Mouse (Mus musculus): ENCODE data around the gene Miga1. TPM values are rescaled to one million over a fixed set of nuclear protein-coding genes. Genes with fewer than 3 reads are reported as not detected.

Gene Miga1
- total RNA-seq, 2 experiments from 2014 or later, result 20.6 to 22.9 TPM

DNA sequence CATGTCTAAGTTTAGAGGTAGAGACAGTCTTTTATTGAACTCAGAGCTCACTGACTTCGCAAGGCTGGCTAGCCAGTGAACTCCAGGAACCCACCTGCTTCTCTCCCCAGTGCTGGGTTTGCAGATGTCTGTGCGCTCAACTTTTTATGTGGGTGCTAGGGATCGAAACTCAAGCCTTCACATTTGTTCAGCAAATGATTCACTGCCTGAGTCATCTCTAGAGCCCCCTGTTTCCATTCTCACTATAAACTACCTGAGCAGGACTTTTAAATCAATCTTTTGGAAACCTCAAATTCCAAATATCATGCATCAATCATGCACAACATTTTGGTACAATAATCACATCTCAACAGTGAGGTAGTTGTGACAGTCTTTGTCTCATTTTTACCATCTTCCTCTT lies 82.7 kb downstream of the Miga1 start:
- DNase-seq (ENCODE audit: low spot score in 2 of 2), result no peak

DNA sequence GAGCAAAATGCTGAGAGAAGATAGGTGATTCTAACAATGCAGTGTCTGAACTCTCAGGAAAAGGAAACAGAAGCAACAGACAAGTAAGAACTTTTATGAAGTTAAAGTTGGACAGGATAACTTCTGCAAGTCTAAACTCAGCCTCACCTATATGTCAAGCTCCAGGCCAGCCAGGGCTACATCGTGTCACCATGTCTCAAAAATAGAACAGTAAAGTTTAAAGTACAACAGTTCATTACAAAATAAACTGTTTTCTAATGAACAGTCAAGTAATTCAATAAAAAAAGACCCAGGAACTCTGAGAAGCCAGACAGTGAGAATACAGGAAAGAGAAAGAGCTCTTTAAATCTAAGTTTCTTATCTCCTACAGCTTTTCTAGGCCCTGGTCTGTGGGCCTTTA lies 89.7 kb downstream of the Miga1 start:
- no peak for DNase-seq (ENCODE audit: low spot score in 2 of 2)

DNA sequence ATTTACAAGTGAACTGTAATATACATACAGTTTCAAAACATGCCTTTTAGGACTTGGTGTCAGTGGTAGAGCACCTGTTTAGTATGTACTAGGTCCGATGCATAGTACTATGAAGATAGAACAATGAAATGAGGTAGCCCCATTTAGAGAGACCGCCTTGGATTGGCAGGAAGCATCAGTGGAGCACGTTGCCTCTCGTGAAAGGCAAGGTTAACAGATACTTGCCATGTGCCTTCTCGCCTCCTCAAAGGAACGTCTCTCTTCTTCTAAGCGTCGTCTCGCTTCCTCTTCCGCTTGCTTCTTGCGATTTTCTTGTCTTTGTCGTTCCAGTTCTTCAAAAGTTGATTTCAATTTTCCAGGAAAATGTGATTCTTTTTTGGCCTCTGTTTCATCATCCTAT lies 92.5 kb downstream of the Miga1 start:
- DNase-seq (ENCODE audit: low spot score in 2 of 2), result no peak

DNA sequence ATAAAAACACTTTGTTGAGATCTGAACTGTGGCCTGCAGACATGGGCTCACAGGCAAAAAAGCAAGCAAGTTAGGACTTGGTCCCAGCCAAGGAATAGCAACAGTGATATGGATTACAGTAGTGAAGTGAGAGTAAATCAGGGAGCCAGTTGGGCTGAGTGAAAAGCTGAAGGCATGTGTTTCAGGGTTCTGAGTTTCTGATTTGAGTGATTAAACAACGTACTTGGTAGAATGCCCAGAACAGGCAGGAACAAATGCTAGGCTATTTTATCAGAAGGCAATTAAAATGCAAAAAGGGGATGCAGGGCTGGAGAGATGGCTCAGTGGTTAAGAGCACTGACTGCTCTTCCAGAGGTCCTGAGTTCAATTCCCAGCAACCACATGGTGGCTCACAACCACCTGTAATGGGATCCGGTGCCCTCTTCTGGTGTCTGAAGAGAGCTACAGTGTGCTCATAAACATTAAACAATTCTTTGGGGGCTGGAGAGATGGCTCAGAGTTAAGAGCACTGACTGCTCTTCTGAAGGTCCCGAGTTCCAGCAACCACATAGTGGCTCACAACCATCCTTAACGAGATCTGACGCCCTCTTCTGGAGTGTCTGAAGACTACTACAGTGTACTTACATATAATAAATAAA lies 94.8 kb downstream of the Miga1 start:
- DNase-seq (ENCODE audit: low spot score in 2 of 2), result no peak

DNA sequence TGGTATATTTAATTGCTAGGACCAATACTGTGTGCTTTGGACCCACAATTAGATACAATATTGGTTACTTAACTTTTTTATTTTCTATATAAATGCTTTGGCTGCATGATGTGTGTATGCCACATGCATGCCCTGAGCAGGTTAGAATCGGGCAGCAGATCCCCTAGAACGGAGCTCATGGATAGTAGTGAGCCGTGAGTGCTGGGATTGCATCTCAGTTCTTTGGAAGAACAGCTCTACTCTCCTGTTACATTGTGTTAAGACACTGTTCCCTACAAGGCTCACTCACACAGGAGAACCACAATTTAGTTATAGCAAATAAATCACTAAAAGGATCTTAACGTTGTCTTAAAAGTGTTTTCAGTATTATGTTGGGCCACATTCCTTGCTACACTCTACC lies 96.9 kb downstream of the Miga1 start:
- no peak for DNase-seq (ENCODE audit: low spot score in 2 of 2)

DNA sequence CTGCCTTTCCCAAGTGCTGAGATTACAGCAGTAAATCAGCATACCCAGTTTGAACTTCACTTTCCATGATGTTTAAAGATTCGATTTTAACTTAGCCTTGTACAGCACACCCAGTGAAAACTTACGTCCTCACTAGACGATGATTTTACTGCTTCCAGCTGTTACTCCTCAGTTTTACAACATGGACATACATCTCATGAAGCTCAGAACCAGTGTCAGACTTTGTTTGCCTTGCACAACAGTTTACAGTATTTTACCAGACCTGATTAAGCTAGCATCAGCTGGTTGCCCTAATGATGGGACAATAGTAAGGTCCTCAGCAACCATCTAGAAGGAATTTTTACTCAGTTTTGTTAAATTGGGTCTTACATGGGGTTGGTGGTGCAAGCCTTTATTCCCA lies 99.1 kb downstream of the Miga1 start:
- DNase-seq (ENCODE audit: low spot score in 2 of 2), result no peak

DNA sequence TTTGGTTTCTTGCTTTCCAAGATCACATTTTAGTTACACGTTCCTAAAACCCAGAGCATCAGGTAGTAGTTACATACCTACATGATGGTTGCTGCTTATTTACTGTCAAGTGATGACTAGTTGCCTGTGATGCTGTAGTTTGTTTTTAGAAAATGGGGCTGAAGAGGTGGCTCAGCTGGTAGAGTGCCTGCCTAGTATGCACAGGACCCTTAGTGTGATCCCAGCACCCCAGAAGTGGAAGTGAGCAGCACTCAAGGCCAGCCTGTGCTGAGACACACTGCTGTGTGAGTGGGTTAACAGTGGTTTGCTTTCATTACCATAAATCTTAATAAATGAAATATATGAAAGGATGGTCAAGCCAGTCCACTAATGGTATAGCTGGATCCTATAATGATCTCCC lies 100.6 kb downstream of the Miga1 start:
- no peak for DNase-seq (ENCODE audit: low spot score in 2 of 2)

DNA sequence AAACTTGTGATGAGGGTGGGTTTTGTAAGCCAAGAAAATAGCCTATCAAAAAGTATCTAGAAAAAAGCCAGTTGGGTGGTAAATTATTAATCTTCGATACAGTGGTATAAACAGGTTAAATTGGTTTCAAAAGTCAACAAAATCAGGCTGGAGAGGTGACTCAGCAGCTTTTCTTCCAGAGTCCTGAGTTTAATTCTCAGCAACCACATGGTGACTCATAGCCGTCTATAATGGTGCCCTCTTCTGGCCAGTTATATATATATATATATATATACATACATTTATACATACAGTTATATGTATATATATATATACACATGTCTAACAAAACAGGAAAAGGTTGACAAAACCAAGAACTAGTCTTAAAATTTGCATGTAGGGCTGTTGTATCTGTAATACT lies 101.4 kb downstream of the Miga1 start:
- DNase-seq (ENCODE audit: low spot score in 2 of 2), result no peak

DNA sequence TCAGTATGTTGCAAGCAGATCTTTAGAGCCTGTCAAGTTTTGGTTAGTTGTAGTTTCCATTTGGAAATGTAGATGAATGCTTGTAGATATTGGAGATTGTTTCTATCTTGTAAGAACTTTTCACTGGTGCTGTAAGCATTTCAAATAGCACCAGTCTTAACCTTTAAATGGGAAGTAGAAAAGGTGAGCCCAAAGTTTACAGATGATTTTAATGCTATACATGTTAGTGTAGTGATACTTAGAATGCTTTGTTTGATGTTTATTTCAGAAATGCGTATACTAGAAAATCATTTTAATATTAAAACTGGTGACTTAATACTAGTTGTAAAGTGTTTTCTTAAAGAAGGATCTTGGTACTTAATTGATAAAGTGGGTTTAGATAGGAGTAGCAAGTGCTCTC lies 104.4 kb downstream of the Miga1 start:
- no peak for DNase-seq (ENCODE audit: low spot score in 2 of 2)

DNA sequence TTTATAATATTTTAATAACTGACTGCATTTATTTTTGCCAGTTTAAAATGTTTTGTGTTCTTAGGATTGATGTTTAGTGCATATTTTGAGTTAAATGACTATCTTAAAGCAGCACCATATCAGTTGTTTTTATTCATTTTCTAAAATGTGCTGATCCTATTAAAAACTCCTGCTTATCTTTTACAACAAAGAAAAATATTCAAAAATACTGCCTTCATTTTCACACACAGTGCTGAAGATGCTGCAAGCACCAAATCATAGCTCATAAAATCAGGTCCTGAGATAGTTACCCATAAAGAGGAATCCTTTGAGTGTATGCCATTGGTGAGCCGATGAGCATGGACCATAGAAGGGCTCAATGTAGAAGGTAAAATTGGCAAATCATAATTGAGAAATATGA lies 105.0 kb downstream of the Miga1 start:
- DNase-seq (ENCODE audit: low spot score in 2 of 2), result no peak

DNA sequence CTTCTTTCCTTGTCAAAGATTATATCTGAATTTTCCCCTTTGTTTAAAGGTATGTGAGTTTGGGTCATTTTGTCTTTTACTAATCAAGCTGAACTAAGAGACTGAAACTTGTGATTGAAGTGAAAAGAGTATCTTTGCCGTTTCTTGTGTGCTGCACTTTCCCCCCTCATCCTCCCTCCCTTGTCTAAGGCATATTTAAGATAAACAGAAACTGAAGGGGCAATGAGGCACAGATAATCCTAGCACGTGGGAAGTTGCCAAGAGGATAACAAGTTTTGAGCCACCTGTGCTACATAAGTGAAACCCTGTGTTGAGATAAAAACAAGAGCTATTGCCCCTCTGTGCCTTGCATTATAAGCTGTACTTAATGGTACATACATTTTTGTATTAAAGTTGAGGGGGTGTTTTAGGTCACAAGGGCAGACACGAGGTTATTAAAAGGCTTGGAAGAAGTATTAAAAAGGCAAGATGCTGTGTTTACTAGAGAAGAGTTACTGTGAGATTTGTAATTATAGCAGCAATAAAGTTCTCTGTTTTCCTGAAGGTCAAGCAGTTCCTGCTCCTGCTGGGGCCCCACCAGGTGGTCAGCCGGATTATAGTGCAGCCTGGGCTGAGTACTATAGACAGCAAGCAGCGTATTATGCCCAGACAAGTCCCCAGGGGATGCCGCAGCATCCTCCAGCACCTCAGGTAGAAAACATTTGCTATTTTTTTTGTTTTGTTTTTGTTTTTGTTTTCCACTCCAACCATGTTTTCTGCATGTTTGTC lies 108.7 kb downstream of the Miga1 start:
- no peak for DNase-seq (ENCODE audit: low spot score in 2 of 2)

DNA sequence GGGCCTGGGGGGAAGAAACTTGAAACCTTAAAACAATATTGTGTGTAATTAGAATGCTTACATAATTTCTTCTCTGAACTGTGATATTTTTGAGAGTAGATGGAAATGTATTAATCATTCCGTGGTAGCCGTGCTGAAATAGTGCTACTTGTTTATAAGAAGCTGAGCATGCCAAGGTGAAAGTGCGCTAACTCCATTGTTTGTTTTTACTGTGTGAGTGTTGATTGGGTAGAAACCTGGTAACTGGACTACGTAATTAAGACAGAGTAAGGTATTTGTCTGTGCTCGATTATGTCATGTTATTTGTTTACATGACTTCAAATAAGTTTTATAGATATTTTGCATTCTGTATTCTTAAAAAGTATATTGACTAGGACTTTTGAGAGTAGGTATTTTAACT lies 110.9 kb downstream of the Miga1 start:
- DNase-seq (ENCODE audit: low spot score in 2 of 2), result no peak

DNA sequence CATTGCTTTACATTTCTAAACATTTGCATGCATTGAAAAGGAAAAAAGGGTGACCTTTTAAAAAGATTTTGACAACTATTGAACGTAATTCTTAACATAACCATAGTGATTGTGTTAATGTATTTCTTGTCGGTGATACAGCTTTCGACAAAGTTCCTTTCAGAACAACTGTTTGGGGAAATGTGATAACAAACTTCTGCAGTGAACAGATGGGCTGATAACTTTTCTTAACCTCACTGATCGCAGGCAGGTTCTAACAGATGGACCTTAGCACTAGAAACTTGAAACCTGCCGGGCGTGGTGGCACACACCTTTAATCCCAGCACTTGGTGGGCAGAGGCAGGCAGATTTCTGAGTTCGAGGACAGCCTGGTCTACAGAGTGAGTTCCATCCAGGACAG lies 111.4 kb downstream of the Miga1 start:
- no peak for DNase-seq (ENCODE audit: low spot score in 2 of 2)

DNA sequence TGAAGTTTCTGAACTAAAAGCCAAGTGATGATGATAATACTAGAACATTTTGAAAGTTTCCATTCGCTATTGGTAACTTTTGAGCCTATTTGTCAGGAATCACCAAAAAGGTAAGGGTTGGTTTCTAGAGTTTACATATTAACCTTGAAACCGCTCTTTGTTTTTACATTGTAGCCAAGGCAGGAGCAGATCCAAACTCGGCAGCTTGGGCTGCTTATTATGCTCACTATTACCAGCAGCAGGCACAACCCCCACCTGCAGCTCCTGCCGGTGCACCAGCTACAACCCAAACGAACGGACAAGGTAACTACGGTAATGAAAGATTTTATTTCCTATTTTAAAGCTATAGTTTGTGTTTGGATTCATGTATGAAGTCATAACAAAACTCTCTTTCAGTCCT lies 114.3 kb downstream of the Miga1 start:
- DNase-seq (ENCODE audit: low spot score in 2 of 2), result no peak

DNA sequence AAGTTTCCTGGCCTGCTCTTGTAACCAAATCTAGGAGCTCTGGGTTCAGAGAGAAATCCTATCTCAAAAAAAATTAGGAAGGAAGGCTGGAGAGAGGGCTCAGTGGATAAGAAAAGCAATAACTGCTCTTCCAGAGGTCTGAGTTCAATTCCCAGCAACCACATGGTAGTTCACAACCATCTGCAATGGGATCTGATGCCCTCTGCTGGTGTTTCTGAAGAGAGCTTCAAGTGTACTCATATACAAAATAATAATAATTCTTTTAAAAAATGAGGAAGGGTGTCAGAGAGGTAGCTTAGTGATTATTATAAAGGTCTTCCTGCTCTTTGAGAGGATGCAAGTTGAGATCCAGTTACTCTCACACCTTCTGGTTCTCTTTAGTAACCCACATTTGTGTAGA lies 115.3 kb downstream of the Miga1 start:
- no peak for DNase-seq (ENCODE audit: low spot score in 2 of 2)

Other genes with a start within 250 kb of the Miga1 start
- gene Gipc2, start 174.2 kb downstream of the Miga1 start, total RNA-seq (2021), result 1 to 10 TPM in 1 of 2 experiments, under 1 TPM in 1; 0.76 to 5.0 TPM
- gene Dnajb4, start 130.1 kb downstream of the Miga1 start, total RNA-seq (2021), result 10 to 100 TPM; 40.6 to 41.5 TPM
- 100 to 1,000 TPM; 158 to 202 TPM for gene Fubp1, start 130.0 kb downstream of the Miga1 start, total RNA-seq (2021)
- gene Nexn, start 74.1 kb downstream of the Miga1 start, total RNA-seq (2021), result 10 to 100 TPM in 1 of 2 experiments, 1 to 10 TPM in 1; 8.2 to 14.1 TPM
- gene Usp33, start 6.1 kb upstream of the Miga1 start, total RNA-seq (2021), result 10 to 100 TPM; 91.9 to 92.1 TPM
- gene Zzz3, start 55.1 kb upstream of the Miga1 start, total RNA-seq (2021), result 10 to 100 TPM; 46.7 to 47.9 TPM